Mouse (Mus musculus) mesoderm, embryonic 11.5 days (tissue): ENCODE measurements around the gene Slc4a7.

ENCODE experiments used
- DNase-seq: peaks from one replicate; pipeline ENCODE4 v3.0.0-alpha.2; 2012; ENCODE audit warnings: low read depth, low spot score

Gene Slc4a7

DNA sequence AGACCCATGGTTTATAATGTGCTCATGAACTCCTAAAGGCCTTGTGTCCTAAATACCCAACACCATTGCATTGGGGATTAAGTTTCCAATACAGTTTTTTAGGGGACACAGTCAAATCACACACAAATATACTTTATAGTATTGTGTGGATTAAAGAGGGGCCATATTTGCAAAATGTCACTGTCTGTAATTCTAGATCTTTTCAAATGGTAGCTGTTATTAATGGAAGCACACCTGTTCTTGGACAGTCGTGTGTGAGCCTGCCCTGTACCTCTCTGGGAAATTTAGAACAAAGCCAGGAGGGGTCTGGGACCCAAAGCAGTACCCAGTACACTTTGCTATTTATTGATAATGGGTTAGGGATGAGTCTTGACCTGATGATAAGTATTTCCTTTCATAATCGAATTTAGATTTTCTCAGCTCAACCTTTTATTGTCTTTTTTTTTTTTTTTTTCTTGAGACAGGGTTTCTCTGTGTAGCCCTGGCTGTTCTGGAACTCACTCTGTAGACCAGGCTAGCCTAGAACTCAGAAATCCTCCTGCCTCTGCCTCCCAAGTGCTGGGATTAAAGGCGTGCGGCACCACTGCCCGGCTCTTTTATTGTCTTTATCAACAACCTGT is at the start of gene Slc4a7:
Slc4a7 (plus strand) TSS at position 570 of the 620 bp plus-strand sequence.
- DNase-seq, result no peak

DNA sequence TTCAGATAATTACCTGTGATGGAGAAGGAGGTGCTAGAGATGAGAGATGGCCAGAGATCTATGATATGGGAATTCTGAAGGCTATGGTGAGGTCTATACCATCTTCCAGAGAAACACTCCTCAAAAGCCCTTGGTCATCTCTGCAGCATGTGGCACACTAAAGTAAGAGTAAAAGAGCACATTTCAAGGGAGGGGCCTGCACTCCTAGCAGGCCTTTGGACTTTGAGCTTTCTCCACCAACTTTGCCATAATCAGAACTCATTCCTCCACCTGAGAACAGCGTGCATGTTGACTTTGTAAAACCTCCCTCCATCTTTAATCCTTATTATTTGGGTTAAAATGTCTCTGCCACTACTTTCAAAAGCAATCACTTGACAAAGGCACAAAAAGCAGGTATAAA is 31.5 kb upstream of the Slc4a7 start:
- no peak for DNase-seq

DNA sequence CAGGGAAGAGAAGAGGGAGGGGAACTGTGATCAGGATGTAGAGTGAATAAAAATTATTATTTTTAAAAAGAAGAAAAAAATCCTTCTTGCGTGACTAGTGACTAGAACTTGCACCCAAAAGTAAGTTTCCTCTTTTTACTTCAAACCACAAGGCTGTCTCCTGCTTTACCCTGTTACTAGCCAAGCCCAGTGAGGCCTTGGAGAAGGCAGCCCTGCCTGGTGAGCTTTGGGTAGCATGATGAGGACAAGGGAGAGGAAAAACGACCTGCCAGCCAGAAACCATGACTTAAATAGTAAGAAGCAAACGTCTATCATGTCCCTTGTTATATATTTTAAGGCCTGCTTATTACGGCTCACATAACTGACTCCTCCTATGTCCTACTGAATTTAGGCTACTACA is 20.5 kb upstream of the Slc4a7 start:
- DNase-seq, result no peak

DNA sequence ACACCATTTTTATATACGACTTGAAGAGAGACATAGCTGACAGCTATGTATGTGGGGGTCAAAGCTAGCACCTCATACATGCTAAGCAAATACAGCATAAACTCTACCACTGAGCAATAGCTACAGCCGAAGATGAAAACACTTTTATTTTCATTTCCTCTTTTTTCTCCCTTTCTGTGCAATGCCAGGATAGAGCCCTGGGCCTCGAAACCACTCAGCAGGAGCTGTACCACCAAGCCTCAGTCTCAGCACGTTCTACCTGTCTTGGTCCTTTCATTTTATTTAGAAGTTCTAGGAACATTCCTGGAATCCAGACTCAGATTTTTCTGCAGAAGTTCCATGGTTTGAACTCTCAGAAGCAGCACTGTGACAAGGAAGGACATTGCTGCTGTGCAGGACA is 17.3 kb upstream of the Slc4a7 start:
- DNase-seq, result no peak

DNA sequence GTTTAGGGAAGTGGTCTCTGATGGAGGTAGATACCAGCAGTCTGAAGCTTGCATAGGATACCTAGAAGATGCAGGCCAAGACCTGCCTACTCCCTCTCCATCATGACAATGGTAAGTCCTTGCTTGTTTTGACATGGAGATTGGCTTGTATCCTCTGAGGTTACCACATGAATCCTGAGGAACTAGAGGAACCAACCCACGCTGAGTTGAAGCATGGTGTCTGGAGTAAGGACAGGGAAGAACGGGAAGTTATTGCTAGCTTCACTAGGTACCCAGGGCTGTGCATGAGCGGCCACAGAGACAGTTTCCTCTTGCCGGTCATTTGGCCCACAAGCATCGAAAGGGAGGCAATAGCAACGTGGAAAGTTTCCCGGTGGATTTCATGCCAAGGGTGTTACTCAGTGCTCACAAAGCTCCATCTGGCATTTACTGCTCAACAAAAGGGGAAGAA is 16.0 kb upstream of the Slc4a7 start:
- DNase-seq, result no peak

DNA sequence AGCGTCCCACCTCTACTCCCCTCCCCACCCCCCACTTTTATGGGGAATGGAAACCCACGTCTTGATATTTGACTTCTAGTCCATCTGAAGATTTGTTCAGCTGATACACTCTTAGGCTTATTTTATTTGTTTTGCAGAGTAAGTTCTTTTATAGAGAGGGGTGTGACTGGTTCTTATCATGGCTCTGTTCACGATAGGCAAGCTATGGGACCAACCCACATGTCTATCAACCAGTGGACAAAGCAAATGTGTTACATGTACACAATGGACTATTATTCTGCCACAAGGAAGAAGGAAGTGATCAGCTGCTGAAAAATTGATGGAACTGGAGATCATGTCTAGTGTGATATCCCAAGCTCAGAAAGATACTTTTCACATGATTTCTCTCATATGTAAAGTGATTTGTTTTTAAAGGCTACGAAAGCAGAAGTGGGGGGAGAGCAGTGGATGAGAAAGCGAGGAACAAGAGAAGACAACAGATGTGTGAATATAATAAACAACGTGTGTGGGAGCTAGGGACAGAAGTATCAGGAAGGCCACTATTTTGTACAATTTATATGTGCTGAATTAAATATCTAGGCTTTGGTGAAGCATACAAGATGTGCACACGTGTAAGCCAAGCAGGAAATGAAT is 14.7 kb upstream of the Slc4a7 start:
- no peak for DNase-seq

DNA sequence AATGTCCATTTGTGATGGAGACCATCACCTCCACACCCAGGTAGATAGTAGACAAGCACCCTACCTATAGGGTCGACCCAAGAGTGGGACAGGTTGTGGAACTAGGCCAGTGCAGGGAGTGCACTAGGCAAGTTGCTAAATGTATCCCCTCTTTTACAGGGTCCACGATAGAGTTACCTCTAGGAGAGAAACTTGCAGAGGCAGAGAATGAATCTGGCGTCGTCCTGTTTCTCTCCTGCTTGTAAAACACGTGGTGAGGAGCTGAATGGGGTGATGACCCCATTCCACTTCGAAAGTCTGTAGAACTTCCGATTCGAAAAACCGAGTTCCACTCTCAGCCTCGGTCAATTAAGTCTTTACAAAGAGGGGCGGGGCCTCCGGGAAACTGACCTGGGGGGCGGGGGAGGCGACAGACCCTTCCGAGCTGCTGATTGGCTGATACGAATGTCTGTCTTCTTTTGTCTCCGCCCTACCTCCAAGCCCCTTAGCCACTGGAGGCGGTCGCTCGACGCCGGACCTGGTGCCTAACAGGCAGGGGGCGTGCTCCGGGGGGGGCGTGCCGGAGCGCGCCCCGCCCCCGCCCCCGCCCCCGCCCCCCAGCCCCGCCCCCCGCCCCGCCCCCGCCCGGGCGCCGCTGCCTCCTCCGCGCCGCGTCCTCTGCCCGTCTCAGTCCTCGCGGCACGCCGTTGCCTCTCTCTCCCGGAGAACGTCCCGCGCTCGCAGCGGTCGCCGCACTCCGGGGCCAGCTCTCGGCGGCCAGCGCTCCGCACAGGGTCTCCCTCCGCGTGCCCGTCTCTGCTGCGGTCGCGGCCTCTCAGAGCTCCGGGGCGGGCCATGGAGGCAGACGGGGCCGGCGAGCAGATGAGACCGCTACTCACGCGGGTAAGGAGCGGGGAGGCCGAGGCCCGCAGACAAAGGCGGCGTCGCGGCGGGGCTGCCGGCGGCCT is 593 bp downstream of the Slc4a7 start:
- peak; percentile 97 for DNase-seq

DNA sequence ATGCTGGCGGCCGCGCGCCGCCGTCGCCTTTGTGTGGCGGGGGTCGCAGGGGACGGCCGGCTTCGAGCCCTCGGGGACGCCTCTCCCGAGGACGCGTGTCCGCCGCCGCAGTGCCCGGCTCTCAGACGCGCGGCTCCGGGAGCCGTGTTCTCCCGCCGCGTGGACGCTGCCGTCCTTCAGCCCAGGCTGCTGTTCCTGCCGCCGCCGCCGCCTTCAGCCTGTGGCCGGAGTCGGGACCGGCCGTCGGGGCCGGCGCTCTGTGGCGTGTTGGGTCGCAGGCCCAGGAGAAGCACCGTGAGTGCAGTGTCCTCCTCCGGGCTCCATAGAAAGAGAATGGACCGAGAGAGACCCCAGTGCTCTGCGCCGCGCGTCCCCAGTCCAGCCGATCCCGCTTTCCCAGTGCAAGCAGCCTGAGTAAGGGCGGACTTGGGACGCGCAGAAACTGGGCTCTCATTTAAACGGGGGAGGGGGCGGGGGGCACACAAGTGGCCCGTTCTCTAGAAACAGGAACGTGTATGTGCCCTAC is 1.3 kb downstream of the Slc4a7 start:
- DNase-seq, result peak; percentile 60

DNA sequence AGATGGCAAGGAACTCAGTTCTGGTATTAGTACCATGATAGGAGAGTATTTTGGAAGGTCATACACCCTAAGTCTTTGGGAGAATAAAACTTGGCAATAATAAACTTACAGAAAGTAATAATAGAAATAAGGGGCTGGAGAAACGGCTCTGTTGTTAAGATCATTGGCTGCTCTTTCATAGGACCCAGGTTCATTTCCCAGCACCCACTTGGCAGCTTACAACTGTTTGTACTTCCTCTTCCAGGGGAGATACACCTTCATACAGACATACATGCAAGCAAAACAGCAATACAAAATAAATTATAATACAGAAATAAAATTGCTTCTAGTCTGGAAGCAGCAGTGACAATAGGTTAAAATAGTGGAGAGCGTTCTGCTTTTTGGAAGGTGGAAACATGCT is 2.6 kb downstream of the Slc4a7 start:
- no peak for DNase-seq

DNA sequence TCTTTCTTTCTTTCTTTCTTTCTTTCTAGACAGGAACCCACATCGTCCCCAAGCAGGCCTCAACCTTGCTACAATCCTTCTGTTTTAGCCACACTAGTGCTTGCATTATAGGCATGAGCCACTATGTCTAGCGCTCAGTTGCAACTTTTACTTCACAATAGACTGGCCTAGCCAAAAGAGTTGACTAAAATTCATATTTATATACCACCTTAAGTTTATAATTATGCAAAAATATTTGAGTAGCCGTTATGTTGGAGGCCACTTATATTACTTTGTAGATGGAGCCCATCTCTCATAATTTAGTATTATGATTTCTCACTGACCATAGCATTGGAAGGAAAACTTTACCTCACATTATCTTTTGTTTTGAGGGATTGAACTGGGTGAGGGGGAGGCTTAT is 3.0 kb downstream of the Slc4a7 start:
- no peak for DNase-seq

DNA sequence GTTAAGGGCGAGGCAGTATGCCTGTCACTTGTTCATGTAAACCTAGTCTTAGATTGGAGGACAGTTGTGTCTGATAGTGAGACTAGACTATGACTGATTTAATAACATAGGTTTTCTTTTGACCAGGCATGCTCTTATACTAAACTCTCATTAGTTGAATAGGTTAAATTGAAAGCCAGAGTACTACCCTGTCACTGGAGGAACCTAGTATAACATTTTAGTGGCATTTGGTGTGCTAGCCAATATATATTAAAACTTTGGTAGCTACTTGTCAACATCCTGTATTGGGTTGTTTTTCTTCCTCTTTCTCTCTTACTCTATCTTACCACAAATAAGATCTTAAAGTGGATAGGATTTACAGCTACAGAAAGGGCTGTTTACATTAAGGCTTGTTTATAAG is 4.3 kb downstream of the Slc4a7 start:
- no peak for DNase-seq

DNA sequence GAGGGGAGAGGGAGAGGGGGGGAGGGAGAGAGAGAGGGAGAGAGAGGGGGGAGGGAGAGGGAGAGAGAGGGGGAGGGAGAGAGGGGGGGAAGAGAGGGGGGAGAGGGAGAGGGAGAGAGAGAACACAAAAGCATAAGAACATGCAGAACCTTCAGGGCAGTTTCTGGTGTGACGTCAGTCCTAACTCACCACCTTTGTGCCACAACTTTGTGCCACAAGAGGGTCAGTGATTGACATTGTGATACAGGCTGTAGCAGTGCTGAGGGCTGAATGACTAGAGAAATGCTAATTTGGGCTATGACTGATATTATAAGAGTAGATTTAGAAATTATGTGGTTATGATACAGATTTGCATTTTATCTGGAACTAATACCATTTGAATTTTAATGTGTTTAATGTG is 5.0 kb downstream of the Slc4a7 start:
- no peak for DNase-seq

DNA sequence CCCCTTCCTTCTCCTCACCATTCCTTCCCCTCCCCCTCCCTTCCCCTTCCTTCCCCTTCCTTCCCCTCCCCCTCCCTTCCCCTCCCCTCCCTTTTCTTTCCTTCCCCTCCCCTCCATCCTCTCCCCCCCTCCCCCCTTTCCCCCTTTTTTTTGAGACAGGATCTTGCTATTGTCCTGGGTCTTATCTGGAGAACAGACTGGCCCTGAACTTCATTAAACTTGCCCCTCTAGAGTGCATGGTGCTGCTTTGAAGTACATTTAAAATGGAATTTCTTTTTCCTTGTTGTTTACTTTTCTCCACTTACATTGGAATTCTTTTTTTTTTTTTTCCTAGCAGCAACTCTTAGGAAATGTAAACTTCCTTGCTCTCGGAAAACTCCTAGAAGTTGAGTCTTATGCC is 6.9 kb downstream of the Slc4a7 start:
- no peak for DNase-seq

DNA sequence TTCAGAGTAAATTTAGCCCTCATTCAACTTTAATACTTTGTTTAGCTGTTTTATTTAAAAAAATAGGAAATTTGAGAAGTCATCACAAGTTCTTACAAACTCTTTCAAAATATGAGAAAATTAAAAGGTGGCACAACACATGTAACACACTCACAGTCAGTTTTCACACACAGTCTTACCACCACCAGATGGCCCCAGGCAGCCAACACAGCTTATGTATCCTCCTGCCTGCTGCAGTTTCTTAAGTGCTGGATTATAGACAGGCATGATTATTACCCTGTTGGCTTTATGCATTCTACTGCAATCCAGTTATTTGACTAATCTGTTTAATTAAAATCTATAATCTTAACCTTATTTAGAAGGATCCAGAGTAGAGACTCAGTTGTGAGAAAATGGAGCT is 12.1 kb downstream of the Slc4a7 start:
- DNase-seq, result no peak

DNA sequence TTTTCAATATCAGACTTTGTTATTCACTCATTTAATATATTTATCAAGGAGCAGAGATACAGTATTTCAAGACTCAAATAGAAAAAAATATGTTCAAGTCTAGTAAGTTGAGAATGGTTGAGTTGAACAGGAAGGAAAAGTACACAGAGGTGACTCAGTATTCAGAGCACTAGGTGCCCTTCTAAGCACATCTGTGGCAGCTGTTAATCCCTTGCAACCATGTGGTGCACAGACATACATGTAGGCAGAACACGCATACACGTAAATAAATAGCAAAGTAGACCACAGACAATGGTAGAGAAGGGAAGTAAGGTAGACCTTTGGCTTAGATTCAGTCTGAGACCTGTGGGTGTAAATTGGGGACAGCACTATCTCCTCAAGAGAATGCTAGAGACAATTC is 13.7 kb downstream of the Slc4a7 start:
- DNase-seq, result no peak

DNA sequence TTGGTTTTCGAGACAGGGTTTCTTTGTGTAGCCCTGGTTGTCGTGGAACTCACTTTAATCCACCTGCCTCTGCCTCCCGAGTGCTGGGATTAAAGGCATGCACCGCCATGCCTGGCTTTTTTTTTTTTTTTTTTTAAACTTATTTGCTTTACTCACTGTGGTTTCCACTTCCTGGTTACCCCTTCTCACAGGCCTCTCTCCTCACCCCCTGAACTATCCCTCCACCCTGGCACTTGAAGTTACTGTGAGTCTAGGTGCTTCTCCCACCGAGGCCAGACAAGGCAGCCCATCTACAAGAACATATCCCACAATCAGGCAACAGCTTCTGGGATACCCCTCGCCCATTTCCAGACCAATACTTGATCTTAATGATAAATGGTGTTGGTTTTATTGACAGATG is 14.8 kb downstream of the Slc4a7 start:
- no peak for DNase-seq

DNA sequence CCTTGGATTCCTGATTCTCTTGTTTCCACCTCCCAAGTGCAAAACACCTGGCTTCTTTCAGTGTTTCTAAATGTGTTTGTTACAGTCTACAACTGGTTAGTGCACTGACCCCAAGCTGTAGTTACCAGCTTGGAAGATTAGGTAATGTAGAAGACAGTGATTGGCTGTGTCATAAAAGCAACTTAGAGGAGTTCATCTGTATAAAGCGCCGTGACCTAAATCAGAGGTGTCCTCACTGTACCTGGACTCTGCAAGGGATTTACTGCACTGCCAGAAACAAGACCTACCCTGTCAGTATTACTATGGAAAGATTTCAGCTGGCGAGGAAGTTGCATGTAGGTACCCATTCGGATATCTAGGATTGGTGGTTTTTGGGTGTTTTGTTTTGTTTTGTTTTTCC is 16.5 kb downstream of the Slc4a7 start:
- no peak for DNase-seq

DNA sequence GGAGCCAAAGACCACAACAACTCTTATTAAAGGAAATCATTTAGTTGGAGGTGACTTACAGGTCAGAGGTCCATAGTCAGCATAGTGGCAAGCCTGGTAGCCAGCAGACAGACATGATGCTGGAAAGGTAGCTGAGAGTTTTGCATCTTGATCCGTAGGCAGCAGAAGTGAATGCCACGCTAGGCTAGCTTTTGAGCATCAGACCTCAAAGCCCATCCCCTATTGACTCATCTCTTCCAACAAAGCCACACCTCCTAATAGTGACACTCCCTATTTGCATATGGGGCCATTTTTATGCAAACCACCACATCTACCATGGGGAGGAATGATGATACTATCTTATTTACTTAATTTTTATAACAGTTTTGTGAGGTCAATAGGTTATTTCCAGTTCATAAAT is 79.1 kb downstream of the Slc4a7 start:
- DNase-seq, result no peak

DNA sequence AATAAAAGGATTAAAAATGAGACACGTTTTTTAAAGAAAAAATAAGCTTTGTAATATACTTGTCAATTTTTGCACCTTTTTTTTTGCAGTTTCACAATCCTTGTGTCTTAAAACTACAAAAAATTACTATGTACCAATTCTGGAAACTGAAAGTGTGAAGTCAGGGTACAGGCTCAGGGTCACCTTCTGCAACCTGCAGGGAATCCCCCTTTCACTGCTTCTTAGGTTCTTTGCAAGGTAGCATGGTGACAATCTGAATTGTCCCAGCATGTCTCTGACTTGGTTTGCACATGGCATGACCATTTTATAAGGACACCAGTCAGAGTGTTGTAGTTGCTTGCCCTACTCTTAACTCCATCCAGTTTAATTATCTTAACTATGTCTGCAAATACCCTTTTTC is 82.1 kb downstream of the Slc4a7 start:
- DNase-seq, result no peak

DNA sequence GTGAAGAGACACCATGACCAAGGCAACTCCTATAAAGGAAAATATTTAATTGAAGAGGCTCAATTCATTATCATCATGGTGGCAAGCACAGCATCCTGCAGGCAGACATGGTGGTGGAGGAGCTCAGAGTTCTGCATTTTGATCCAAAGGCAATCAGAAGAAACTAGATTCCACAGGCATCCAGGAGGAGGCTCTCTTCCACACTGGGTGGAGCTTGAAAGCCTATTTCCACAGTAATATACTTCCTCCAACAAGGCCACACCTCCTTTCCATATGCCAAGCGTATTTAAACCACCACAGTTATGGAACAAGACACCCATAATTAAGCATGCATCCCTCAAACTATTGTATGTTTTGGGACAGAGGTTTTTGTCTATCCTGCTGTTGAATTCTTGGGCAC is 84.9 kb downstream of the Slc4a7 start:
- no peak for DNase-seq

DNA sequence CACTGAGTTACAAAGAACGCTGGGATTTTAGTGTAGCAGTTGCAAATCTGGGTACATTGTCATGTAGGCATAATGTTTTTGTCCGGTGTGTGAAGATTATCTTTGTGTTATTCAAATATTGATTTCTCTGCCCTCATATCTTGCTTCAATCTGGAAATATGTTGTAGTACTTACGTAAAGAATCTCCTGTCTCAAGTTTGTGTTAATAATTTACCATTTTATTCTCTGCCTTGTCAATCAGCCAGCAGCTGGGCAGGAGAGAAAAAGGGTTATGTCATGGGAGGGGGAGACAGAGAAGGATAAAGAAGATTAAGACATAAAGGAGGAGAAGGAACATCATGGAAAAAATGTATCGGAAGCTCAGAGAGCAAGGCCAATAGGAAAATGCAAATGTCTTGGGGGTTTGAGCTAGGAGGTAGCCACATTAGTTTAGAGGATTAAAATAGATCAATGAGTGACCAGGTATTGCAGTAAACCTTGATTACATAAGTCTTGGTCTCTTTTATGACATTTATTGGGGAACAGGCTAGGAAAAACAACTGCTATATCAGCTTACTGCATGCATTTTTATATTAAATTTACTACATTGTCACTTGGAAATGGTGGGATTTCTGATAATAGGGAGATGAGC is 87.9 kb downstream of the Slc4a7 start:
- DNase-seq, result no peak

DNA sequence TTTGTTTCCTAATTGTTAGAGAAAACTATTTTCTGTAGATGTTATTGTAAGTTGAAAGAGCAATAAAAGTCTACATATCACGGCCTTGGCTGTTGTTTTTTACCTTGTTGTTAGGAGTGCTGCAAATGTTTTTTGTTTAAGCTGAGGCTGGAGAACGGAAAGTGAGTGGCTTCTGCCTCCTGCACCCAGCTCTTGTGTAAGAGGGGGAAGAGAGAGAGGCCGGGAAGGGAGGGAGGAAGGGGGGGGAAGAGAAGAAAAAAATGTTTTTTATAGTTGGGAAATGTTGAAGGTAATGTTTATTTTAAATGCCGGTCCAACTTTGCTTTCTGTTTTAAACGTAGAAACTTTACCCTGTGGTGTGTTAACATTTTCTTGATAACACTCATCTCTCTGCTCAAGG is 97.8 kb downstream of the Slc4a7 start:
- DNase-seq, result no peak
